8 mouse cellular contexts compared by ENCODE assay signal in the genomic region with DNA sequence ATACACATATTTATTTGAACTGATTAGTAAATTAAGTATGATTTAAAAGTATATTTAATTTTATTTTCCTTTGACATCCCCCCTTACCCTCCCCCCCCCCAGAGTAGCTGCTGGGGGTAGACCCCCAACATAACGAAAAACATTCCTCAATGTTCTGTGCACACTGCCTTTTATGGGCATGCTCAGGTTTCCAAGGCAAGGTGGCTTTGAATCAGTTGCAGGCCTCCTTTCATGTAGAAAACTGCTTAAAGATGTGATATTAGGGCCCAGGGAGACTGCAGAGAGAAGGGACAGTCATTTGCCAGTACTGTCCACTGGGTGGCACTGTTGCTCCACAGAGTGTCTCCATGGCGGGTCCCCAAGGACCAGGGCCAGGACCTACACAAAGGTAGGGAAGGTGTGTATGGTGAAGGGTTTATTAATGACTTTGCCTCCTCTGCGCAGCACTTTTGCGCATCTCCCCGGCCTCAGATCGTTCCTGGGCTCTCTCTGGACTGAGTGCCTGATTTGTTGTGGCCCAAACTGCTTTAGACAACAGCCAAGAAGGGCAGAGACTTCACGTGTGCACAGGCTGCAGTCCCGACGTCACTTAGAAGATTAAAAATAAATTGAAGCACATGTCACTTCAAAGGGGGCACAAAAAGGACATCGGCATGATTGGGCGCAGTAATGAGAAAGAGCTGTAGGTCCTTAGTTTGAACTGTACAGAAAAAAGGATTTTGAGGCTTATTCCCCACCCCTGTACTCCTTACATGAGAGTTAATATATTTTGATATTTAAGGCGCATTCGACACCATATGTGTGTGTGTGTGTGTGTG.
DNase-seq lines count a peak whose midpoint lies in the region; ATAC-seq and TF ChIP-seq lines count a peak whose summit lies in the region.

No protein-coding gene starts in this region.

- peak overlapping the region; percentile 86 for H3K27ac ChIP-seq in embryonic facial prominence, embryonic 10.5 days (replicated peaks)
- 0 out of 2 replicates have a peak overlapping the region, but pooled peaks have one; percentile 19 for H3K27ac ChIP-seq in kidney, embryonic 14.5 days (ENCODE audit: low read depth, low read length)
- H3K27ac ChIP-seq in limb, embryonic 14.5 days (replicated peaks; ENCODE audit: low read depth, low read length), result peak overlapping the region; percentile 58; the same call in 1 of the 2 replicates
- peak overlapping the region; percentile 93 for H3K27ac ChIP-seq in neural tube, embryonic 11.5 days (ENCODE audit: low read depth, low read length)
- no peak overlapping the region for H3K27ac ChIP-seq in stomach, embryonic 15.5 days

- no peaks in the 10 kb centered on the region for H3K27me3 ChIP-seq in embryonic facial prominence, embryonic 10.5 days (replicated peaks; ENCODE audit: low read depth, poor library complexity, severe bottlenecking)
- no peaks in the 10 kb centered on the region for H3K27me3 ChIP-seq in kidney, embryonic 14.5 days (ENCODE audit: control insufficient read depth, insufficient read depth, low read length)
- no peaks in the 10 kb centered on the region for H3K27me3 ChIP-seq in limb, embryonic 14.5 days (ENCODE audit: control insufficient read depth, insufficient read depth, low read length)
- H3K27me3 ChIP-seq in neural tube, embryonic 11.5 days (ENCODE audit: control insufficient read depth, insufficient read depth, low read length), result no peaks in the 10 kb centered on the region
- no peaks in the 10 kb centered on the region for H3K27me3 ChIP-seq in stomach, embryonic 15.5 days (replicated peaks)

- peaks cover 10% of the 10 kb centered on the region; the same call in 1 of the 2 replicates for H3K9me3 ChIP-seq in embryonic facial prominence, embryonic 10.5 days
- no peaks in the 10 kb centered on the region; the same call in 1 of the 2 replicates for H3K9me3 ChIP-seq in kidney, embryonic 14.5 days (ENCODE audit: control insufficient read depth, low read length)
- H3K9me3 ChIP-seq in limb, embryonic 14.5 days (ENCODE audit: control insufficient read depth, low read length), result no peaks in the 10 kb centered on the region
- no peaks in the 10 kb centered on the region for H3K9me3 ChIP-seq in neural tube, embryonic 11.5 days (ENCODE audit: control insufficient read depth, low read length)
- H3K9me3 ChIP-seq in stomach, embryonic 15.5 days, result no peaks in the 10 kb centered on the region

- peak; percentile 93 for ATAC-seq in granulocyte monocyte progenitor cell, adult 5-6 weeks (replicated peaks; ENCODE audit: poor library complexity, severe bottlenecking)
- ATAC-seq in kidney, embryonic 14.5 days (ENCODE audit: low FRiP score, low TSS enrichment), result peak; percentile 81
- peak; percentile 74 for ATAC-seq in limb, embryonic 14.5 days (ENCODE audit: low FRiP score, low read depth)
- peak; percentile 63 for ATAC-seq in neural tube, embryonic 11.5 days (ENCODE audit: insufficient read depth, low FRiP score, low TSS enrichment)
- ATAC-seq in stomach, embryonic 15.5 days (ENCODE audit: insufficient read depth, low FRiP score, low read depth), result peak; percentile 72

- H3K36me3 ChIP-seq in embryonic facial prominence, embryonic 10.5 days (replicated peaks), result no peaks in the 10 kb centered on the region
- H3K36me3 ChIP-seq in kidney, embryonic 14.5 days (ENCODE audit: control insufficient read depth, insufficient read depth, low read length), result no peaks in the 10 kb centered on the region
- no peaks in the 10 kb centered on the region for H3K36me3 ChIP-seq in limb, embryonic 14.5 days (ENCODE audit: control insufficient read depth, insufficient read depth, low read length)
- H3K36me3 ChIP-seq in neural tube, embryonic 11.5 days (ENCODE audit: control insufficient read depth, insufficient read depth, low read length), result no peaks in the 10 kb centered on the region
- H3K36me3 ChIP-seq in stomach, embryonic 15.5 days, result no peaks in the 10 kb centered on the region

- H3K9ac ChIP-seq in kidney, embryonic 14.5 days (ENCODE audit: low read depth, low read length), result no peak overlapping the region
- H3K9ac ChIP-seq in limb, embryonic 14.5 days (ENCODE audit: low read depth, low read length, severe bottlenecking), result no peak overlapping the region
- peak overlapping the region; percentile 9; the same call in 1 of the 2 replicates for H3K9ac ChIP-seq in neural tube, embryonic 11.5 days (ENCODE audit: low read length)
- no peak overlapping the region for H3K9ac ChIP-seq in stomach, embryonic 15.5 days

- TF ChIP-seq POLR2A in limb, embryonic 14.5 days (IDR thresholded peaks at IDR 0.05; ENCODE audit: borderline replicate concordance, extremely low read depth, insufficient read depth, insufficient read length), result no peak

- WGBS in embryonic facial prominence, embryonic 10.5 days, result 34% methylated on average over 13 of the region's 13 CpGs
- 27% methylated on average over 13 of the region's 13 CpGs for WGBS in kidney, embryonic 14.5 days
- WGBS in limb, embryonic 14.5 days, result 20% methylated on average over 13 of the region's 13 CpGs
- WGBS in neural tube, embryonic 11.5 days, result 35% methylated on average over 13 of the region's 13 CpGs
- WGBS in stomach, embryonic 15.5 days, result 32% methylated on average over 13 of the region's 13 CpGs

- H3K4me1 ChIP-seq in embryonic facial prominence, embryonic 10.5 days, result peaks cover 38% of the 10 kb centered on the region
- peaks cover 9% of the 10 kb centered on the region for H3K4me1 ChIP-seq in kidney, embryonic 14.5 days (ENCODE audit: control insufficient read depth, insufficient read depth, low read length)
- peaks cover 4% of the 10 kb centered on the region; the same call in 1 of the 2 replicates for H3K4me1 ChIP-seq in limb, embryonic 14.5 days (ENCODE audit: control insufficient read depth, insufficient read depth, low read length)
- H3K4me1 ChIP-seq in neural tube, embryonic 11.5 days (ENCODE audit: control insufficient read depth, insufficient read depth, low read length), result peaks cover 13% of the 10 kb centered on the region; the same call in 1 of the 2 replicates
- peaks cover 7% of the 10 kb centered on the region; the same call in 1 of the 2 replicates for H3K4me1 ChIP-seq in stomach, embryonic 15.5 days

- peak overlapping the region; percentile 13; the same call in 1 of the 2 replicates for H3K4me2 ChIP-seq in kidney, embryonic 14.5 days (replicated peaks; ENCODE audit: low read depth, low read length)
- peak overlapping the region; percentile 31 for H3K4me2 ChIP-seq in limb, embryonic 14.5 days (replicated peaks; ENCODE audit: low read depth, low read length, severe bottlenecking)
- peak overlapping the region; percentile 26; the same call in 1 of the 2 replicates for H3K4me2 ChIP-seq in neural tube, embryonic 11.5 days (ENCODE audit: low read depth)
- H3K4me2 ChIP-seq in stomach, embryonic 15.5 days, result peak overlapping the region; percentile 34; the same call in 1 of the 2 replicates

- peak; percentile 12 for DNase-seq in 3134 (ENCODE audit: extremely low read depth, insufficient read length, low spot score)
- DNase-seq in adrenal gland, postnatal 14 days, result peak; percentile 88
- peak; percentile 92 for DNase-seq in embryonic facial prominence, embryonic 10.5 days (ENCODE audit: low spot score)
- DNase-seq in limb, embryonic 14.5 days (ENCODE audit: low spot score), result peak; percentile 83
- DNase-seq in neural tube, embryonic 11.5 days (ENCODE audit: low spot score), result peak; percentile 92

- peak overlapping the region; percentile 3; the same call in 1 of the 2 replicates for H3K4me3 ChIP-seq in embryonic facial prominence, embryonic 10.5 days
- H3K4me3 ChIP-seq in kidney, embryonic 14.5 days (ENCODE audit: low read length), result no peak overlapping the region
- H3K4me3 ChIP-seq in limb, embryonic 14.5 days (replicated peaks; ENCODE audit: low read length), result peak overlapping the region; percentile 18; the same call in 1 of the 2 replicates
- 0 out of 2 replicates have a peak overlapping the region, but pooled peaks have one; percentile 6 for H3K4me3 ChIP-seq in neural tube, embryonic 11.5 days (ENCODE audit: low read depth, low read length)
- H3K4me3 ChIP-seq in stomach, embryonic 15.5 days (replicated peaks), result no peak overlapping the region

Comparison
In these comparisons a context has a peak if more than half of its experiments do, and no peak if none do; other contexts are left out.
1. DNase-seq: peak in every context shown above with its lines; median percentile 92 in embryonic facial prominence, embryonic 10.5 days; 92 in neural tube, embryonic 11.5 days; 88 in adrenal gland, postnatal 14 days; 83 in limb, embryonic 14.5 days; 12 in 3134.
2. H3K4me3 ChIP-seq: peak in embryonic facial prominence, embryonic 10.5 days (single experiment), limb, embryonic 14.5 days (single experiment) and neural tube, embryonic 11.5 days (single experiment); none in kidney, embryonic 14.5 days (single experiment) and stomach, embryonic 15.5 days (single experiment).
3. Peak in every context shown above with its lines, with median percentiles within 50 percentile points of each other: ATAC-seq and H3K4me2 ChIP-seq.